Mouse (Mus musculus) heart, adult 2 months (tissue): ENCODE data around the gene Atf7ip. TPM values are rescaled to one million over a fixed set of nuclear protein-coding genes. Genes with fewer than 3 reads are reported as not detected.

ENCODE experiments used
- DNase-seq, 2 experiments: peaks; one replicate each; pipeline ENCODE4 v3.0.0; 2021
- H3K27ac ChIP-seq: fragments of 200-600 bp; 2 replicates; pipeline ENCODE4 v1.8.1; 2022
- H3K27me3 ChIP-seq: fragments of 200-500 bp; 2 replicates; pipeline ENCODE4 v1.6.1; 2012; ENCODE audit warnings: mild to moderate bottlenecking, low read length, inconsistent platforms, mixed read lengths; ENCODE audit not compliant: control insufficient read depth, insufficient read depth
- H3K36me3 ChIP-seq: fragments of 200-500 bp; 2 replicates; pipeline ENCODE4 v1.6.1; 2012; ENCODE audit warnings: low read length, inconsistent platforms; ENCODE audit not compliant: control insufficient read depth, insufficient read depth
- H3K4me1 ChIP-seq: fragments of 200-500 bp; 2 replicates; pipeline ENCODE4 v1.6.1; 2011; ENCODE audit warnings: low read length; ENCODE audit not compliant: control insufficient read depth, insufficient read depth
- H3K4me3 ChIP-seq: fragments of 200-600 bp; 2 replicates; pipeline ENCODE4 v1.8.1; 2022
- H3K79me2 ChIP-seq: fragments of 200-500 bp; replicated peaks from 2 replicates; pipeline ENCODE4 v1.6.1; 2012; ENCODE audit warnings: mild to moderate bottlenecking, inconsistent platforms, low read length, moderate library complexity, mixed read lengths; ENCODE audit not compliant: control insufficient read depth, insufficient read depth
- H3K9ac ChIP-seq: fragments of 200-500 bp; 2 replicates; pipeline ENCODE4 v1.6.1; 2012; ENCODE audit warnings: low read depth, mild to moderate bottlenecking, control low read depth, inconsistent platforms, low read length, mixed read lengths
- CTCF ChIP-seq: fragments of 200-600 bp; IDR thresholded peaks from 2 replicates; pipeline ENCODE4 v1.8.1; 2022; ENCODE audit warnings: antibody characterized with exemption, mild to moderate bottlenecking, moderate library complexity
- EP300 ChIP-seq: fragments of 200-500 bp; IDR thresholded peaks from 2 replicates; pipeline ENCODE4 v1.6.1; 2011; ENCODE audit warnings: low read depth, low read length, control low read depth; ENCODE audit not compliant: insufficient read depth
- POLR2A ChIP-seq: fragments of 200-500 bp; IDR thresholded peaks from 2 replicates; pipeline ENCODE4 v1.6.1; 2011; ENCODE audit warnings: mild to moderate bottlenecking, low read depth, low read length, control low read depth; ENCODE audit not compliant: insufficient read depth
- WGBS: fragments of 180-500 bp; shearing (Covaris S2); methylation state at CpG from one replicate; pipeline ENCODE4 v1.1.7; 2018; 5-methylcytosine and 5-hydroxymethylcytosine counted together
- intact Hi-C: fragments of 180-260 bp; cut with DNase I; formaldehyde crosslinking; loops from one replicate; pipeline ENCODE4 v1.15.1; 2025
- polyA plus RNA-seq: library from polyadenylated mRNA; depleted of rRNA; stranded (reverse); fragments of >200 nt; gene quantifications from 2 replicates; pipeline ENCODE4 v1.2.3, GENCODE M21; 2012
- total RNA-seq, 2 experiments: library from RNA; stranded (reverse); gene quantifications; 2 replicates each; pipeline ENCODE4 v1.2.3; 2021

The Atf7ip gene
- total and polyA plus RNA-seq, 3 experiments: 21.4 to 88.0 (median 73.1) TPM

GRCm38 (mm10) chr6:136553767-136554569 is 48.0 kb downstream of the Atf7ip start:
- peaks cover 4% of the 10 kb centered on the region for H3K79me2 ChIP-seq
- no peak overlapping the region for H3K4me3 ChIP-seq
- H3K27ac ChIP-seq: peak overlapping the region; percentile 69
- H3K9ac ChIP-seq: no peak overlapping the region
- DNase-seq: peak in 1 of 2 experiments; percentile 57
- peaks cover 32% of the 10 kb centered on the region for H3K36me3 ChIP-seq
- intact Hi-C loops: loop anchor here (2.0 kb wide), 1 partner anchor 35 kb away; no protein-coding TSS in a partner anchor
- no peaks in the 10 kb centered on the region for H3K27me3 ChIP-seq
- peaks cover 12% of the 10 kb centered on the region for H3K4me1 ChIP-seq
- WGBS: 20% methylated on average over 11 of the region's 11 CpGs
- TF ChIP-seq CTCF: peak; percentile 59
- TF ChIP-seq EP300: 0 out of 2 replicates have a peak, but pooled peaks have one; percentile 20
- TF ChIP-seq POLR2A: no peak; the same call in 1 of the 2 replicates

DNA sequence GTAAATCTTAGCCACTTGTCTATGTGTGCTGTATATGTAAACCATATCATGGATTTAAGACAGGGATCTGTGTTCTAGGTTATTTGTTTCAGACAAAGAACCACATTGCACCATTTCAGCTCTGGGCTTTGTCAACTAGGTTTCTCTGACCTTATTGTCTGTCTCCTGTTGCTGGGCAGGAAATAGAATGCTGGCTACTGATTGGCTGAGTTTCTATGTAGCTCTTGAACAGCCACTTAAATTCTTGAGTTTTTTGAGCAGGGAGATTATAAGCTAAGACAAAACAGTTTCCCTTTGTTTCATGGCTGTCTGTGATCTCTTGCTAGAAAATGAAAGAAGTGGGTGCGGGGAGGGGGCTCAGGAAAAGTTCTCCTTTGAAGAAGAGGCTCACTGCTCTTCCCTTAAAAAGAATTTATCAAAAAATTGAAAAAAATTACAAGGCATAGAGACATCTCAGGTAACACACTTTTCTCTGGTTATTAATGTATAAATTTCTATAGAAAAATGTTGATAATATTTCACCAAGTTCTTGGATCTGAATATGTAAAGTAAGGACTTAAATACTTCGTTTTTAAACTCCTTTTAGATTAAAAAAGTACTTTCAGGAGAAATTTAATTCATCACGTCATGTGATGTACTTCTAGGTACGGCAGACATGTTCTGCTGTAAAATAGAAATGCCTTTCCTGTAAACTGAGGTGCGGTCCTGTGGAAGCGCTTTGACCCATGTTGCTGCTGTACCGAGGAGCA is 49.0 kb downstream of the Atf7ip start:
- peaks cover 25% of the 10 kb centered on the region for H3K36me3 ChIP-seq
- 75% methylated on average over 7 of the region's 7 CpGs for whole genome bisulfite sequencing
- peak in 1 of 2 experiments; percentile 34 for DNase-seq
- H3K4me1 ChIP-seq: peaks cover 10% of the 10 kb centered on the region
- peaks cover 4% of the 10 kb centered on the region for H3K79me2 ChIP-seq
- intact Hi-C loops: loop anchor here (1.0 kb wide), 2 partner anchors 88 to 133 kb away; no protein-coding TSS in a partner anchor
- no peaks in the 10 kb centered on the region for H3K27me3 ChIP-seq
- no peak overlapping the region for H3K9ac ChIP-seq
- no peak for TF ChIP-seq POLR2A
- TF ChIP-seq EP300: no peak
- no peak for TF ChIP-seq CTCF
- no peak overlapping the region; the same call in 1 of the 2 replicates for H3K4me3 ChIP-seq
- peak overlapping the region; percentile 69 for H3K27ac ChIP-seq

GRCm38 (mm10) chr6:136555523-136555915 is 49.6 kb downstream of the Atf7ip start:
- H3K36me3 ChIP-seq: peaks cover 26% of the 10 kb centered on the region
- H3K79me2 ChIP-seq: peaks cover 6% of the 10 kb centered on the region
- TF ChIP-seq EP300: peak; percentile 55; the same call in 1 of the 2 replicates
- TF ChIP-seq CTCF: peak; percentile 95
- no peak for TF ChIP-seq POLR2A
- no peaks in the 10 kb centered on the region for H3K27me3 ChIP-seq
- H3K4me3 ChIP-seq: no peak overlapping the region
- H3K27ac ChIP-seq: peak overlapping the region; percentile 69
- intact Hi-C loops: loop anchor here (1.0 kb wide), 2 partner anchors 88 to 133 kb away; no protein-coding TSS in a partner anchor
- H3K4me1 ChIP-seq: peaks cover 8% of the 10 kb centered on the region
- DNase-seq: peak; percentile 60 to 75
- WGBS: 46% methylated on average over 5 of the region's 5 CpGs
- no peak overlapping the region for H3K9ac ChIP-seq

GRCm38 (mm10) chr6:136558288-136559005 is 52.5 kb downstream of the Atf7ip start:
- 80% methylated on average over 8 of the region's 8 CpGs for WGBS
- H3K4me1 ChIP-seq: peaks cover 4% of the 10 kb centered on the region
- intact Hi-C loops: no loop called here
- no peak overlapping the region for H3K27ac ChIP-seq
- no peak for DNase-seq
- H3K9ac ChIP-seq: no peak overlapping the region
- H3K4me3 ChIP-seq: no peak overlapping the region
- H3K36me3 ChIP-seq: peaks cover 37% of the 10 kb centered on the region
- TF ChIP-seq CTCF (no peak), POLR2A (no peak), EP300 (no peak)
- no peaks in the 10 kb centered on the region for H3K27me3 ChIP-seq
- peaks cover 13% of the 10 kb centered on the region for H3K79me2 ChIP-seq

DNA sequence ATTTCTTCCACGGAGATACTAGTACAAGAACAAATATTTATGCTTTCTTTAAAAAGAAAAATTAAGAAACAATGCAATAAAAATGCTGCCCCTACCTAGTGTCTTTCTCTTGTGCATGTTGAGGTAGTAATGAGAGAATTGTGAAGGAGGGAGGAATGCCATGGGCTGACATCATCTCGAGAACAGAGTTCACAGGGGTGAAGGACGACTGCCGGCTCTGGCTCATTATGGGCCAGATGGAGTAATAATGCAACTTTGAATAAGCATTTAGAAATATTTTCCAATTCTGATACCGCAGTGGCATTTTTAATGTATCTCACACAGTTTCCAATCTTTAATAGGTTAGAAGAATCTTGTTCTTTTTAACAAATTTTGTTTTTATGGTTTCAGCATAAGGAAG is 60.0 kb downstream of the Atf7ip start:
- Histone ChIP-seq H3K79me2 (peaks cover 7% of the 10 kb centered on the region; the same call in 1 of the 2 replicates), H3K4me1 (no peaks in the 10 kb centered on the region), H3K9ac (no peak overlapping the region), H3K36me3 (peaks cover 26% of the 10 kb centered on the region), H3K4me3 (no peak overlapping the region), H3K27ac (no peak overlapping the region), H3K27me3 (no peaks in the 10 kb centered on the region)
- TF ChIP-seq POLR2A: no peak
- TF ChIP-seq EP300: no peak
- TF ChIP-seq CTCF: no peak
- intact Hi-C loops: no loop called here
- no peak for DNase-seq
- 72% methylated on average over 5 of the region's 5 CpGs for WGBS
